Mouse (Mus musculus) olfactory bulb, adult 2 months (tissue): ENCODE measurements around the gene Pml. TPM values are rescaled to one million over a fixed set of nuclear protein-coding genes. Genes with fewer than 3 reads are reported as not detected.

ENCODE experiments used
- H3K27ac ChIP-seq: fragments of 200-500 bp; 2 replicates; pipeline ENCODE4 v1.5.1; 2012; ENCODE audit warnings: low read depth, low read length; ENCODE audit not compliant: insufficient read depth
- H3K4me1 ChIP-seq: fragments of 200-500 bp; 2 replicates; pipeline ENCODE4 v1.6.1; 2012; ENCODE audit warnings: low read length; ENCODE audit not compliant: control insufficient read depth, insufficient read depth
- H3K4me3 ChIP-seq: fragments of 200-500 bp; 2 replicates; pipeline ENCODE4 v1.5.1; 2012; ENCODE audit warnings: mild to moderate bottlenecking, low read depth, low read length, moderate library complexity; ENCODE audit not compliant: insufficient read depth
- CTCF ChIP-seq: fragments of 200-500 bp; IDR thresholded peaks from 2 replicates; pipeline ENCODE4 v1.5.1; 2012; ENCODE audit warnings: low read depth, mild to moderate bottlenecking, low read length, moderate library complexity; ENCODE audit not compliant: insufficient read depth
- POLR2A ChIP-seq: fragments of 200-500 bp; IDR thresholded peaks from 2 replicates; pipeline ENCODE4 v1.6.1; 2012; ENCODE audit warnings: mild to moderate bottlenecking, low read depth, low read length, moderate library complexity; ENCODE audit not compliant: insufficient read depth
- WGBS: fragments of 180-500 bp; shearing (Covaris S2); methylation state at CpG from one replicate; pipeline ENCODE4 v1.1.7; 2018; 5-methylcytosine and 5-hydroxymethylcytosine counted together
- polyA plus RNA-seq: library from polyadenylated mRNA; stranded (reverse); fragments of >200 nt; gene quantifications from 2 replicates; pipeline ENCODE4 v1.2.4, GENCODE M21; 2012; ENCODE audit warnings: low replicate concordance; ENCODE audit not compliant: missing spikeins, insufficient read depth, insufficient read length

Pml gene
- polyA plus RNA-seq, 1 experiment, result not detected

- peaks cover 52% of the 10 kb centered on the region for H3K4me1 ChIP-seq
- TF ChIP-seq CTCF (no peak), POLR2A (no peak)
- 0 out of 2 replicates have a peak overlapping the region, but pooled peaks have one; percentile 1 for H3K27ac ChIP-seq
- H3K4me3 ChIP-seq, result peak overlapping the region; percentile 31
- 4% methylated on average over 37 of the region's 37 CpGs for WGBS
Observed at GRCm38 (mm10) chr9:58201861-58202549, 47.6 kb downstream of the Pml start.

GRCm38 (mm10) chr9:58201091-58201842 is 48.3 kb downstream of the Pml start:
- peaks cover 56% of the 10 kb centered on the region for H3K4me1 ChIP-seq
- no peak overlapping the region for H3K27ac ChIP-seq
- peak overlapping the region; percentile 31 for H3K4me3 ChIP-seq
- TF ChIP-seq POLR2A, result no peak
- TF ChIP-seq CTCF, result no peak
- WGBS, result 16% methylated on average over 24 of the region's 24 CpGs

- WGBS, result 35% methylated on average over 11 of the region's 11 CpGs
- no peak for TF ChIP-seq CTCF
- TF ChIP-seq POLR2A, result no peak
Observed at GRCm38 (mm10) chr9:58200270-58201090, 49.1 kb downstream of the Pml start.

GRCm38 (mm10) chr9:58199381-58200269 is 50.0 kb downstream of the Pml start:
- no peak overlapping the region for H3K27ac ChIP-seq
- TF ChIP-seq POLR2A (no peak), CTCF (no peak)
- peaks cover 61% of the 10 kb centered on the region for H3K4me1 ChIP-seq
- 26% methylated on average over 41 of the region's 41 CpGs for WGBS
- H3K4me3 ChIP-seq, result peak overlapping the region; percentile 25

More at GRCm38 (mm10) chr9:58200270-58201090, 49.1 kb downstream of the Pml start:
- H3K27ac ChIP-seq, result no peak overlapping the region
- peaks cover 61% of the 10 kb centered on the region for H3K4me1 ChIP-seq
- H3K4me3 ChIP-seq, result peak overlapping the region; percentile 31

GRCm38 (mm10) chr9:58198801-58199371 is 50.7 kb downstream of the Pml start:
- Histone ChIP-seq H3K27ac (peak overlapping the region; percentile 9; the same call in 1 of the 2 replicates), H3K4me1 (peaks cover 58% of the 10 kb centered on the region), H3K4me3 (peak overlapping the region; percentile 25)
- 17% methylated on average over 38 of the region's 38 CpGs for WGBS
- TF ChIP-seq CTCF, result no peak
- TF ChIP-seq POLR2A, result no peak

GRCm38 (mm10) chr9:58197781-58198701 is 51.5 kb downstream of the Pml start:
- Histone ChIP-seq H3K27ac (peak overlapping the region; percentile 9; the same call in 1 of the 2 replicates), H3K4me3 (peak overlapping the region; percentile 25), H3K4me1 (peaks cover 54% of the 10 kb centered on the region)
- peak; percentile 49; the same call in 1 of the 2 replicates for TF ChIP-seq CTCF
- TF ChIP-seq POLR2A, result no peak
- 13% methylated on average over 58 of the region's 58 CpGs for WGBS
